Comparison of ENCODE assay signal across 28 mouse cellular contexts in genomic region chr1:23958101-23958500, GRCm38 (mm10).
"Had no signal": no experiment of that assay in that cellular context is flagged by ENCODE, and none has a peak within 500 bp of the region (broad histone marks: within the 10 kb centered on the region; RNA-seq: fewer than 3 reads in every experiment).

No protein-coding gene starts in this region.

- H3K4me2 ChIP-seq: hindbrain, embryonic 14.5 days had no signal

- ATAC-seq: hindbrain, embryonic 16.5 days; hindbrain, postnatal 0 days; intestine, postnatal 0 days had no signal

- H3K36me3 ChIP-seq: heart, embryonic 10.5 days; heart, embryonic 12.5 days; heart, embryonic 13.5 days; heart, embryonic 15.5 days; hindbrain, embryonic 10.5 days; hindbrain, embryonic 12.5 days; hindbrain, embryonic 13.5 days; hindbrain, embryonic 15.5 days; intestine, embryonic 15.5 days had no signal

- DNase-seq: heart, adult 2 months; heart, postnatal 10 days; heart, postnatal 14 days; heart, postnatal 36 days; heart, postnatal 4 days; kidney, adult 11 months; kidney, adult 18-20 months; kidney, postnatal 10 days; kidney, postnatal 14 days; kidney, postnatal 25 days; layer of hippocampus, adult 9-11 months; layer of hippocampus, postnatal 36 days had no signal

- H3K9ac ChIP-seq: heart, embryonic 12.5 days; heart, embryonic 13.5 days; heart, embryonic 15.5 days; hindbrain, embryonic 12.5 days; hindbrain, embryonic 13.5 days; hindbrain, embryonic 14.5 days; hindbrain, embryonic 15.5 days; intestine, embryonic 15.5 days had no signal

- H3K27ac ChIP-seq: heart, adult 2 months; heart, embryonic 10.5 days; heart, embryonic 13.5 days; heart, embryonic 15.5 days; hindbrain, embryonic 10.5 days; hindbrain, embryonic 12.5 days; hindbrain, embryonic 13.5 days; hindbrain, embryonic 14.5 days; hindbrain, embryonic 15.5 days; hindbrain, postnatal 0 days; intestine, embryonic 15.5 days; kidney, postnatal 0 days; layer of hippocampus, adult 2 months; left cerebral cortex, adult 2 months had no signal

- H3K27me3 ChIP-seq: heart, embryonic 12.5 days; heart, embryonic 13.5 days; heart, embryonic 15.5 days; hindbrain, embryonic 12.5 days; hindbrain, embryonic 13.5 days; hindbrain, embryonic 15.5 days; intestine, embryonic 15.5 days had no signal

- H3K9me3 ChIP-seq: heart, embryonic 10.5 days; heart, embryonic 12.5 days; heart, embryonic 13.5 days; heart, embryonic 15.5 days; hindbrain, embryonic 10.5 days; hindbrain, embryonic 12.5 days; hindbrain, embryonic 13.5 days; hindbrain, embryonic 15.5 days; intestine, embryonic 15.5 days had no signal

- H3K4me3 ChIP-seq: heart, adult 2 months; hindbrain, embryonic 13.5 days; hindbrain, embryonic 15.5 days; layer of hippocampus, adult 2 months; left cerebral cortex, adult 2 months had no signal

- H3K4me1 ChIP-seq: heart, embryonic 12.5 days; heart, embryonic 13.5 days; heart, embryonic 15.5 days; hindbrain, embryonic 12.5 days; hindbrain, embryonic 15.5 days; intestine, embryonic 15.5 days had no signal
